Mouse (Mus musculus) testis, postnatal 10 days (tissue): ENCODE measurements around the gene Wdr38.

Experiments
- DNase-seq: peaks from one replicate; pipeline ENCODE4 v3.0.0; 2021; ENCODE audit warnings: low spot score

Gene Wdr38

GRCm38 (mm10) chr2:38997386-38998374, at the start of gene Wdr38:
Gene Wdr38, plus strand, starts transcription at chr2:38997476.
- DNase-seq = peak; percentile 93

- DNase-seq = no peak
Observed at GRCm38 (mm10) chr2:38947566-38947965, 49.7 kb upstream of the Wdr38 start.

DNA sequence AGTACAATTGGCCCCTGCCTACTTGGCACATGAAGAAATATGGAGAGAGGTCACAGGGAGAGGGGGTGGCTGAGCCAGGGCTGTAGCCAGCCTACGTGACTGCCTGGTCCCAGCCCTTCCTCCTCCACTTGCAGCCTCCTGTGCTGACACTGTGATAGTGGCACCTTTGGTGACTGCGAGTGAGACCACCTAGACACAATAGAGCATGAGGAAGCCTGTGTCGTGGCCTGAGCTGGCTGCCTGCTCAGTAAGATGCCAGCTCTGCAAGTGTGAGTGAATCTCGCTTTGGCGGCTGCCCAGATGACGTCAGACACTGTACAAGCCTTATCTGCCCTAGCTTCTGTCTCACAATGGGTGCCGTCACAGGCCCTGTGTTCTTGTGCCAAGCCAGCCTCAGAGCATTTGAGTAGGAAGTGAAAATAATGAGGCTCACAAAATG, 47.0 kb upstream of the Wdr38 start:
- peak; percentile 87 for DNase-seq

GRCm38 (mm10) chr2:38953152-38953883, 44.0 kb upstream of the Wdr38 start:
- DNase-seq = peak; percentile 57

- no peak for DNase-seq
Observed at GRCm38 (mm10) chr2:38956062-38956461, 41.2 kb upstream of the Wdr38 start.

DNA sequence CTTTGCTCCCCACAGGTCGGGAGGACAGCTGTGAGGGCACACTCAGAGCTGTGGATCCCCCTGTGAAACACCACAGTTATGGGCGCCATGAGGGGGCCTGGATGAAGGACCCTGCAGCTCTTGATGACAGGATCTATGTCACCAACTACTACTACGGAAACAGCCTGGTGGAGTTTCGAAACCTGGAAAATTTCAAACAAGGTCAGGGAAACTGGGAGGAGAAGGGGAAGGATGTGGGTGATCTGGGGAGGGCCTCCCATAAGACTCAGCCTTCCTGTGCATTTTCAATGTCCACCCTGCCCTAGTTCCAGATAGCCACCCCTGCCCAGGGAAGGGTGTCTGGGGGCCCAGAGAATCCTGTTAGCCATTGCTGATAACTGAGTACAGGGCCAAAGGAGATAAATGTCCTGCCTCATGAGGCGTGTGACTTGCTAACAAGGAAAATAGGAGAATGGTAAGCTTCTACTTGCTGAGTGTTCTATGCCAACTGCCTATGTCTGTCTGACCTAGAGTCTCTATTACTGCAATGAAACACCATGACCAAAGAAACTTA, 39.5 kb upstream of the Wdr38 start:
- DNase-seq = no peak

DNA sequence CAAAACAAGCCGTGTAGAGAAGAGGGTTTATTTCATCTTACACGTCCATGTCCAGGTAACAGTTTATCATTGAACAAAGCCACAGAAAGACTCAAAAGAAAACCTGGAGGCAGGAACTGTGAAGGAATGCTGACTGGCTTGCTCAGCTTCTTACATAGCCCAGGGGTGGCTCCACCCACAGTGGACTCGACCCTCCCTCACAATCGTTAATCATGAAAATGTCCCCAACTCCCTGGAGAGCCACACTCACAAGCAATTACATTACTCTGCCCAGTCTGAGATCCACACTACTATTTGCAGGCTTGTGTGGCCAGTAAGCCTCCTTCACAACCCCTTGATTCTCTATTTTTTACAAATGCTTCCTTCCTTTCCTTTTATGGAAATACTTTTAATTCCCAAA, 33.1 kb upstream of the Wdr38 start:
- DNase-seq = no peak

GRCm38 (mm10) chr2:38969650-38970049, 27.6 kb upstream of the Wdr38 start:
- DNase-seq = no peak

GRCm38 (mm10) chr2:38970057-38970456, 27.2 kb upstream of the Wdr38 start:
- DNase-seq = no peak

DNA sequence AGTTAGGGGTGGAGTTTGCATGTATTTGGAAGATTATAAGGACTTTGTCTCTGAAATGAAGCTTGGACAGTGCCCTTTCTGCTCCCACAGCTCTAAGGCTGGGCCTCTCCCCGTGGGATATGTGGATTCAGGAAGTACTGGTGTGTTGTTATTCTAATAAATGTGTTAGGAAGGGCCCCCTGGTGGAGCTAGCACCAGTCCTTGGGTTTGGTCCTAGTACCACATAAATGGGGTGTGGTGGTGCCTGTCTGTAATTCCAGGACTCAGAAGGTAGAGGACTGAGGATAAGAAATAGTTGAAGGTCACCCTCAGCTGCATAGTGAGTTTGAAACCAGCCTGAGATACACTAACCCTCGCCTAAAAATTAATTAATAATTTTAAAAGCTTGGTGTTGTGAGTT, 24.1 kb upstream of the Wdr38 start:
- DNase-seq = no peak

GRCm38 (mm10) chr2:38973701-38974100, 23.6 kb upstream of the Wdr38 start:
- DNase-seq = no peak

DNA sequence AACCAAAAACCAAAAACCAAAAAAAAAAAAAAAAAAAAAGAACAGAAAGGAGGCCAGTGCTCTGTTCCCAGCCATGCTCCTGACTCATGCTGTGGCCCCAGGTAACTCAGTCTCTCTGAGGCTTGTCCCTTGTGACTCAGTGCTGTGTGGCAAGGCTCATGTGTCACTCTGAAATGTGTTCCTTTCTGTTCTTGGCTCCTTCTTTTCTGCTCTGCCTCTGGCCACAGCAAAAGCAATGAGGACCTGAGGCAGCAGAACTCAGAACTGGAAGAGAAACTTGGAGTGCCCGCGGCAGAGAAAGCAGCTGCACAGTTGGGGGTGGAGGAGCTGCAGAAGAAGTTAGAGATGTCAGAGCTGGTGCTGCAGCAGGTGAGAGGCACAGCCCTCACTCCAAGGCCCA, 23.1 kb upstream of the Wdr38 start:
- no peak for DNase-seq

- DNase-seq = no peak
Observed at GRCm38 (mm10) chr2:38975181-38975580, 22.1 kb upstream of the Wdr38 start.

- no peak for DNase-seq
Observed at GRCm38 (mm10) chr2:38975941-38976805, 21.1 kb upstream of the Wdr38 start.

DNA sequence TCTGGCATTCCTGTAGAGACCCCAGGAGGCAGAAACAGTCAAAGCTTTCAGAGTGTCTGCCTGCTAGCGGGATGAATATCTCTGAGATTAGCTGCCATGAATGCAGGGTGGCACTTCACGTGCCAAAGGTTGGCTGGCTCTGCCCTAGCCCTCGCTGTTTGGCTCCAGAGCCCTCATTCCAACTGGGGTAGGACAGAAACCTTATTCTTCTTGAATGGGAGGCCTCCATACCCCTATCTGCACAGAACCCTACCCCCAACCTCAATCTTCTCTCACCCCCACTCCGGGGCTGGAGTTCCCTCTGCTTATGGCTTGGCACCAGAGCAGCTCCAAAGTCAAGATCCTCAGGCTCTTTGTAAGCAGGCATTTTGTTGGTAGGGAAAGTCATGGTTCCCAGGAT, 19.4 kb upstream of the Wdr38 start:
- DNase-seq = no peak

DNA sequence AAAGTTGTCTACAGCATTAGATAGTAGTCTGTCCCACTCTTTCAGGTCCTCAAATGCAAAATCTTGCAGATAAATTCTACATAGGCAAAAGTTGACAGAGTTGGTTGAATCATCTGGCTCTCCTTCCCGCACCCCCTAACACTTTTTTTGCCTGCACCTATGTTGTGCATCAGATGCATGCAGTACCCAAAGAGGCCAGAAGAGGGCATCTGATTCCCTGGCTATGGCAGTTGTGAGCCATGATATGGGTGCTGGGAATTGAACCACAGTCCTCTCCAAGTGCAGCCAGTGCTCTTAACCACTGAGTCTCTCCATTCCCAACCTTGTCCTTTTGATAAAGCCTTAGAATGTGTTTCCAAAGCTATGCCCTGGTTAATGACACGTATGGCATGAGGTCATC, 13.8 kb upstream of the Wdr38 start:
- DNase-seq = no peak

GRCm38 (mm10) chr2:38986580-38986979, 10.7 kb upstream of the Wdr38 start:
- no peak for DNase-seq

DNA sequence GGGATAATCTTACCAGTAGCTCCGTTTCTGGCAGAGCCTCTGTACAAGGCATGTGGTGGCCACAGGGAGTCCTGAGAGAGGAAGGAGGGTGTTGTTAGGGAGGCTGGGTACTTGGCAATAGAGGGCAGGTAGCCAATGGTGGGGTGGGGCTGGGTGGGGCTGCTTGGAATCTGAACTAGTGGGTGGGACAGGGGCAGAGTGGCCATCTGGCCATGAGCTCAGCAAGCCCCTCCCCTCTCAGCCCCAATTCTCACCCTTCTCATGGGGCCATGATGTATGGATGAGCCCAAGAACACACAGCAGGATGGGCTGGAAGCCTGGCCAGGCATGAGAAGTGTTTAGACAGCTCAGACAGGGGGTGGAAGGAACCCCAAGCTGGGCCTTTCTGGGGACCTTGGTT, 9.9 kb upstream of the Wdr38 start:
- DNase-seq = no peak

DNA sequence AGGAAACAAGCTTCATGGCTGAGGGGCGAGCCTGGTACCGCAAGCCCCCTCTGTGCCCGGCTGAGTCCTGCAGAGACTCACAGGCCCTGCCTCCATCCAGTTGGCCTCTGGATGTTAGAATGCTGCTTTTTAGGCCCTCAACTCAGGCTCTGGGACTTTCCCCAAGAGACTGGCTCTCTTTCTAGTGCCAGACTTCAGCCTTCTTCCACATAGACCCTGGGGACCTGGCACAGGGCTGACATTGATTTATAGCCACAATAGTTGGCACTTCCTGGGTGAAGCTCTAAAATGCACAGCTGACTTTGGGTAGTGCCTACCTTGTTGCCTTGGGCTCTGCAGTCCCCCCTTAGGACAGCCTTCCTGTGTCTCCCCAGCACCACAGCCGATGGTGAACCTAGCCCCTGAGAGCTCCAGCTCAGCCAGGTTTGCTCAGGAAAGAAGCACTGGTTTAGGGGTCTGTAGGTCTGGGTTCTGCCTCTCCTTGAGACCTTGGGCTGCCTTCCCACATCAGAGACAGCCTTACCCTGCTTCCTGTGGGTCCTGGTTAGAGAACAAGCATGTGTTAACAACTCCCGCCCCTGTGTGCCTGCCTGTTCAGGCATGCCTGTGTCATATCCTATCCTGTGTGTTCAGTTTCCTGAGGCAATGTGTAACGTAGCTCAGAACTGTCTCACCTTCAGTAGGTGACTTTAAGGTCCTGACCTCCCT, 9.3 kb upstream of the Wdr38 start:
- no peak for DNase-seq

DNA sequence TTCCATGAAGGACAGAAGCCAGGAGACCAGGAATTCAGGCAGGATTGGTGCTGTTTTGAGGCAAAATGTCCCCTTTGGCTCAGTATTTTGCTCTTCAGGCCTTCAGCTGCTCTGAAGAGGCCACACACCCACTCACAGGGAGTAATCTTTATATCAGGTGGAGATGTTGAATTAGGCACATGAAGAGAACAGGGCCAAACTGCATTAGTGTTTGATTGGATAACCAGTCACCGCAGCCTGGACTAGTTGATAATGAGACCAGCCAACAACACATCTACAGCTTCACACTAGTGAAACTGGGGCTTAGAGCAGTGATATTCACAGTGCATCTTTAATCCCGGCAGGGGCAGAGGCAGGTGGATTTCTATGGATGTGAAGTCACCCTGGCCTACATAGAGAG, 8.3 kb upstream of the Wdr38 start:
- DNase-seq = no peak

- no peak for DNase-seq
Observed at GRCm38 (mm10) chr2:38992004-38992403, 5.3 kb upstream of the Wdr38 start.
